Mouse (Mus musculus) ES-Bruce4 (cell line): ENCODE results near the gene Ccdc130.

Experiments used
- CTCF ChIP-seq: IDR thresholded peaks from one replicate; pipeline ENCODE4 v1.8.1; 2011; ENCODE audit warnings: low read depth, low read length
- POLR2A ChIP-seq: IDR thresholded peaks from one replicate; pipeline ENCODE4 v1.8.1; 2011; ENCODE audit warnings: low read length; ENCODE audit not compliant: insufficient read depth

GRCm38 (mm10) chr8:84284608-84285063, 14.5 kb upstream of the Ccdc130 start:
- no peak for TF ChIP-seq CTCF
- TF ChIP-seq POLR2A, result no peak
